Comparison of ENCODE assay signal across 18 mouse cellular contexts in genomic region chr2:141820795-141821194, GRCm38 (mm10).
A peak's percentile ranks its signal among the peaks of the same experiment; 100 is the strongest.
DNase-seq lines count a peak whose midpoint lies in the region; ATAC-seq and TF ChIP-seq lines count a peak whose summit lies in the region.
"Had no signal": no experiment of that assay in that cellular context is flagged by ENCODE, and none has a peak within 500 bp of the region (broad histone marks: within the 10 kb centered on the region; RNA-seq: fewer than 3 reads in every experiment).

No protein-coding gene starts in this region.

- no peaks in the 10 kb centered on the region for H3K27me3 ChIP-seq in forebrain, embryonic 13.5 days
- no peaks in the 10 kb centered on the region for H3K27me3 ChIP-seq in forebrain, embryonic 11.5 days (ENCODE audit: control insufficient read depth, insufficient read depth, low read length)
- H3K27me3 ChIP-seq in midbrain, postnatal 0 days (ENCODE audit: insufficient read depth, low read length): no peaks in the 10 kb centered on the region
- no peaks in the 10 kb centered on the region for H3K27me3 ChIP-seq in midbrain, embryonic 10.5 days (ENCODE audit: low read depth, poor library complexity, severe bottlenecking)
- H3K27me3 ChIP-seq: CH12.LX; embryonic facial prominence, embryonic 13.5 days; liver, embryonic 12.5 days had no signal

- intact Hi-C loops in gastrocnemius, postnatal 14 days (cut with DNase I; ENCODE audit: low total_unique reads): no loop called here

- no peak overlapping the region for H3K4me2 ChIP-seq in forebrain, embryonic 13.5 days
- H3K4me2 ChIP-seq in forebrain, embryonic 11.5 days (ENCODE audit: low read depth, low read length, severe bottlenecking): no peak overlapping the region
- H3K4me2 ChIP-seq in midbrain, postnatal 0 days (ENCODE audit: low read depth, low read length, poor library complexity, severe bottlenecking): no peak overlapping the region
- H3K4me2 ChIP-seq: embryonic facial prominence, embryonic 13.5 days; liver, embryonic 12.5 days had no signal

- no peak for TF ChIP-seq CTCF in midbrain, postnatal 0 days (IDR thresholded peaks at IDR 0.05)

- DNase-seq in forebrain, embryonic 11.5 days (ENCODE audit: low spot score): no peak
- DNase-seq in midbrain, postnatal 0 days (ENCODE audit: low spot score): peak; percentile 82
- no peak for DNase-seq in midbrain, embryonic 10.5 days (ENCODE audit: low spot score)
- peak; percentile 43 for DNase-seq in layer of hippocampus, adult 11-12 months (ENCODE audit: low spot score)
- DNase-seq in gastrocnemius, postnatal 14 days: no peak
- DNase-seq in T-cell, adult 2 months (ENCODE audit: low spot score): no peak
- DNase-seq: gastrocnemius, postnatal 10 days; heart, postnatal 14 days; kidney, adult 9 months; right cerebral cortex, postnatal 25 days; thymus, postnatal 4 days had no signal

- 0 out of 2 replicates have a peak, but pooled peaks have one; percentile 28 for ATAC-seq in forebrain, embryonic 13.5 days
- ATAC-seq in forebrain, embryonic 11.5 days (replicated peaks; ENCODE audit: low FRiP score): no peak
- ATAC-seq in midbrain, postnatal 0 days (ENCODE audit: low FRiP score): no peak
- ATAC-seq in megakaryocyte, adult 5-6 weeks (ENCODE audit: poor library complexity, severe bottlenecking): no peak
- ATAC-seq: liver, embryonic 12.5 days; lung, postnatal 0 days had no signal

- H3K9me3 ChIP-seq in forebrain, embryonic 13.5 days (replicated peaks): no peaks in the 10 kb centered on the region
- no peaks in the 10 kb centered on the region for H3K9me3 ChIP-seq in forebrain, embryonic 11.5 days (ENCODE audit: control insufficient read depth, low read length)
- H3K9me3 ChIP-seq in midbrain, postnatal 0 days (ENCODE audit: low read length): no peaks in the 10 kb centered on the region
- no peaks in the 10 kb centered on the region for H3K9me3 ChIP-seq in midbrain, embryonic 10.5 days (replicated peaks)
- H3K9me3 ChIP-seq: embryonic facial prominence, embryonic 13.5 days; limb, embryonic 10.5 days; liver, embryonic 12.5 days had no signal

- H3K36me3 ChIP-seq in forebrain, embryonic 13.5 days (ENCODE audit: poor library complexity, severe bottlenecking): no peaks in the 10 kb centered on the region
- no peaks in the 10 kb centered on the region for H3K36me3 ChIP-seq in forebrain, embryonic 11.5 days (ENCODE audit: control insufficient read depth, insufficient read depth, low read length)
- no peaks in the 10 kb centered on the region for H3K36me3 ChIP-seq in midbrain, postnatal 0 days (ENCODE audit: insufficient read depth, low read length)
- H3K36me3 ChIP-seq in midbrain, embryonic 10.5 days: no peaks in the 10 kb centered on the region
- H3K36me3 ChIP-seq: embryonic facial prominence, embryonic 13.5 days; limb, embryonic 10.5 days; liver, embryonic 12.5 days had no signal

- H3K9ac ChIP-seq in forebrain, embryonic 13.5 days: no peak overlapping the region
- H3K9ac ChIP-seq in forebrain, embryonic 11.5 days (ENCODE audit: low read length): no peak overlapping the region
- no peak overlapping the region for H3K9ac ChIP-seq in midbrain, postnatal 0 days (replicated peaks; ENCODE audit: low read length, poor library complexity, severe bottlenecking)
- H3K9ac ChIP-seq: embryonic facial prominence, embryonic 13.5 days; liver, embryonic 12.5 days had no signal

- H3K27ac ChIP-seq in forebrain, embryonic 13.5 days: no peak overlapping the region
- no peak overlapping the region for H3K27ac ChIP-seq in forebrain, embryonic 11.5 days (ENCODE audit: low read depth, low read length)
- no peak overlapping the region for H3K27ac ChIP-seq in midbrain, postnatal 0 days (ENCODE audit: low read depth, low read length)
- no peak overlapping the region for H3K27ac ChIP-seq in midbrain, embryonic 10.5 days (replicated peaks)
- H3K27ac ChIP-seq: embryonic facial prominence, embryonic 13.5 days; limb, embryonic 10.5 days; liver, embryonic 12.5 days had no signal

- H3K4me1 ChIP-seq in forebrain, embryonic 13.5 days: no peaks in the 10 kb centered on the region
- no peaks in the 10 kb centered on the region for H3K4me1 ChIP-seq in forebrain, embryonic 11.5 days (replicated peaks; ENCODE audit: control insufficient read depth, insufficient read depth, low read length)
- no peaks in the 10 kb centered on the region for H3K4me1 ChIP-seq in midbrain, postnatal 0 days (ENCODE audit: insufficient read depth, low read length)
- no peaks in the 10 kb centered on the region for H3K4me1 ChIP-seq in midbrain, embryonic 10.5 days
- H3K4me1 ChIP-seq: liver, embryonic 12.5 days had no signal

- H3K4me3 ChIP-seq in forebrain, embryonic 13.5 days: no peak overlapping the region
- H3K4me3 ChIP-seq in forebrain, embryonic 11.5 days (ENCODE audit: low read depth, low read length): no peak overlapping the region
- H3K4me3 ChIP-seq in midbrain, postnatal 0 days (ENCODE audit: low read depth, low read length): no peak overlapping the region
- no peak overlapping the region for H3K4me3 ChIP-seq in midbrain, embryonic 10.5 days
- H3K4me3 ChIP-seq: embryonic facial prominence, embryonic 13.5 days; limb, embryonic 10.5 days; liver, embryonic 12.5 days had no signal

Comparison
In these comparisons a context has a peak if more than half of its experiments do, and no peak if none do; other contexts are left out.
1. DNase-seq: peak in midbrain, postnatal 0 days (single experiment) and layer of hippocampus, adult 11-12 months (single experiment); none in forebrain, embryonic 11.5 days (single experiment), midbrain, embryonic 10.5 days (single experiment), gastrocnemius, postnatal 14 days (single experiment) and T-cell, adult 2 months (single experiment).